Mouse (Mus musculus) liver, embryonic 13.5 days (tissue): ENCODE measurements around the gene Cyp2j8. TPM values are rescaled to one million over a fixed set of nuclear protein-coding genes. Genes with fewer than 3 reads are reported as not detected.
A peak's percentile ranks its signal among the peaks of the same experiment; 100 is the strongest.
"Not testable (repeated sequence)": the region's sequence is repeated elsewhere in the genome, so short reads cannot be mapped to it uniquely, and the experiment has no call there.

Experiments used
- ATAC-seq: fragments of 200-750 bp; cut with Nextera tagmentation; 2 replicates; pipeline ENCODE4 v1.8.0; 2017; ENCODE audit warnings: low read depth, mild to moderate bottlenecking, moderate number of reproducible peaks, moderate library complexity
- DNase-seq: peaks from one replicate; pipeline ENCODE4 v3.0.0; 2022
- H3K27ac ChIP-seq: fragments of 300-500 bp; sonication (generic); 2 replicates; pipeline ENCODE4 v1.5.1; 2015; ENCODE audit warnings: moderate library complexity, mild to moderate bottlenecking, inconsistent platforms
- H3K27me3 ChIP-seq: fragments of 300-500 bp; sonication (generic); 2 replicates; pipeline ENCODE4 v1.6.1; 2015; ENCODE audit warnings: mild to moderate bottlenecking, inconsistent platforms
- H3K36me3 ChIP-seq: fragments of 300-500 bp; sonication (generic); 2 replicates; pipeline ENCODE4 v1.6.1; 2015; ENCODE audit warnings: mild to moderate bottlenecking, inconsistent platforms
- H3K4me1 ChIP-seq: fragments of 300-500 bp; sonication (generic); replicated peaks from 2 replicates; pipeline ENCODE4 v1.6.1; 2015; ENCODE audit warnings: inconsistent platforms
- H3K4me2 ChIP-seq: fragments of 300-500 bp; sonication (generic); 2 replicates; pipeline ENCODE4 v1.6.1; 2015; ENCODE audit warnings: inconsistent platforms, mild to moderate bottlenecking, moderate library complexity
- H3K4me3 ChIP-seq: fragments of 300-500 bp; sonication (generic); replicated peaks from 2 replicates; pipeline ENCODE4 v1.5.1; 2015; ENCODE audit warnings: mild to moderate bottlenecking, inconsistent platforms
- H3K9ac ChIP-seq: fragments of 300-500 bp; sonication (generic); 2 replicates; pipeline ENCODE4 v1.6.1; 2015; ENCODE audit warnings: mild to moderate bottlenecking, inconsistent platforms
- H3K9me3 ChIP-seq: fragments of 300-500 bp; sonication (generic); replicated peaks from 2 replicates; pipeline ENCODE4 v1.6.1; 2016; ENCODE audit warnings: inconsistent platforms
- WGBS: fragments of 180-500 bp; shearing (Covaris S2); methylation state at CpG from one replicate; pipeline ENCODE4 v1.1.7; 2015; ENCODE audit not compliant: insufficient replicate concordance; 5-methylcytosine and 5-hydroxymethylcytosine counted together
- polyA plus RNA-seq: library from polyadenylated mRNA; unstranded; fragments of >200 nt; fragmentation: Nextera tagmentation; extraction: Ambion mirVana; gene quantifications from 2 replicates; pipeline ENCODE4 v1.2.1, GENCODE M21; 2015

The Cyp2j8 gene
- polyA plus RNA-seq, result not detected in 2 replicates

- no peak for ATAC-seq
- Histone ChIP-seq H3K4me1 (no peaks in the 10 kb centered on the region), H3K27ac (no peak within 1 kb of the TSS), H3K4me2 (no peak within 1 kb of the TSS), H3K27me3 (no peaks in the 10 kb centered on the region), H3K9me3 (no peaks in the 10 kb centered on the region), H3K9ac (no peak within 1 kb of the TSS), H3K36me3 (no peaks in the 10 kb centered on the region), H3K4me3 (no peak within 1 kb of the TSS)
- DNase-seq, result no peak
- WGBS, result 46% methylated on average over 1 of the region's 1 CpGs
Measured at GRCm38 (mm10) chr4:96507286-96507685, at the start of gene Cyp2j8. Gene Cyp2j8, minus strand, starts transcription at chr4:96507386.

- H3K27me3 ChIP-seq, result no peaks in the 10 kb centered on the region
- no peaks in the 10 kb centered on the region for H3K36me3 ChIP-seq
- no peaks in the 10 kb centered on the region for H3K9me3 ChIP-seq
- peak within 1 kb of the TSS; percentile 52 for H3K4me3 ChIP-seq
- peak within 1 kb of the TSS; percentile 51 for H3K4me2 ChIP-seq
- no peaks in the 10 kb centered on the region for H3K4me1 ChIP-seq
- DNase-seq (no peak), ATAC-seq (peak; percentile 64)
- H3K27ac ChIP-seq, result no peak within 1 kb of the TSS
- 3% methylated on average over 16 of the region's 16 CpGs for WGBS
- 0 out of 2 replicates have a peak within 1 kb of the TSS, but pooled peaks have one; percentile 2 for H3K9ac ChIP-seq
Measured at GRCm38 (mm10) chr4:96553133-96553819, 46.1 kb upstream of the Cyp2j8 start, which contains the start of gene Cyp2j6. Gene Cyp2j6, minus strand, starts transcription at chr4:96553661.

- no peak for ATAC-seq
- H3K4me3 ChIP-seq, result no peak overlapping the region
- no peak overlapping the region for H3K4me2 ChIP-seq
- no peaks in the 10 kb centered on the region for H3K36me3 ChIP-seq
- no peaks in the 10 kb centered on the region for H3K9me3 ChIP-seq
- H3K27ac ChIP-seq, result no peak overlapping the region
- no peak overlapping the region for H3K9ac ChIP-seq
- DNase-seq, result no peak
- no peaks in the 10 kb centered on the region for H3K27me3 ChIP-seq
- 62% methylated on average over 3 of the region's 3 CpGs for WGBS
- no peaks in the 10 kb centered on the region for H3K4me1 ChIP-seq
Measured at GRCm38 (mm10) chr4:96551619-96552018, 44.4 kb upstream of the Cyp2j8 start.

- 48% methylated on average over 1 of the region's 1 CpGs for WGBS
Measured at GRCm38 (mm10) chr4:96545976-96546375, 38.8 kb upstream of the Cyp2j8 start.

GRCm38 (mm10) chr4:96525772-96526171 is 18.6 kb upstream of the Cyp2j8 start:
- Histone ChIP-seq H3K4me1 (no peaks in the 10 kb centered on the region), H3K36me3 (no peaks in the 10 kb centered on the region), H3K4me2 (no peak overlapping the region), H3K9me3 (no peaks in the 10 kb centered on the region), H3K27ac (no peak overlapping the region), H3K27me3 (no peaks in the 10 kb centered on the region), H3K4me3 (no peak overlapping the region), H3K9ac (no peak overlapping the region)
- ATAC-seq, result no peak
- no peak for DNase-seq
- WGBS, result 20% methylated on average over 1 of the region's 1 CpGs

More at GRCm38 (mm10) chr4:96545976-96546375, 38.8 kb upstream of the Cyp2j8 start:
- H3K4me2 ChIP-seq, result no peak overlapping the region
- no peak overlapping the region for H3K9ac ChIP-seq
- H3K9me3 ChIP-seq, result no peaks in the 10 kb centered on the region
- no peaks in the 10 kb centered on the region for H3K4me1 ChIP-seq
- no peaks in the 10 kb centered on the region for H3K36me3 ChIP-seq
- DNase-seq (no peak), ATAC-seq (no peak)
- H3K27ac ChIP-seq, result no peak overlapping the region
- no peaks in the 10 kb centered on the region for H3K27me3 ChIP-seq
- H3K4me3 ChIP-seq, result no peak overlapping the region

- Histone ChIP-seq H3K9me3 (no peaks in the 10 kb centered on the region), H3K27me3 (no peaks in the 10 kb centered on the region), H3K4me1 (no peaks in the 10 kb centered on the region), H3K9ac (no peak overlapping the region), H3K36me3 (no peaks in the 10 kb centered on the region), H3K4me3 (no peak overlapping the region), H3K27ac (no peak overlapping the region), H3K4me2 (no peak overlapping the region)
- 46% methylated on average over 2 of the region's 2 CpGs for WGBS
- ATAC-seq (no peak), DNase-seq (no peak)
Measured at GRCm38 (mm10) chr4:96522256-96522655, 15.1 kb upstream of the Cyp2j8 start.

- Histone ChIP-seq H3K36me3 (no peaks in the 10 kb centered on the region), H3K4me3 (no peak overlapping the region), H3K9me3 (no peaks in the 10 kb centered on the region), H3K27me3 (no peaks in the 10 kb centered on the region), H3K4me2 (no peak overlapping the region), H3K9ac (no peak overlapping the region), H3K27ac (no peak overlapping the region), H3K4me1 (no peaks in the 10 kb centered on the region)
- ATAC-seq (no peak), DNase-seq (no peak)
- WGBS, result 37% methylated on average over 3 of the region's 3 CpGs
Measured at GRCm38 (mm10) chr4:96510083-96510482, 2.9 kb upstream of the Cyp2j8 start.

- not testable (repeated sequence) for H3K9me3 ChIP-seq, H3K9ac ChIP-seq, H3K27ac ChIP-seq, H3K36me3 ChIP-seq, H3K4me2 ChIP-seq, H3K4me3 ChIP-seq, ATAC-seq, H3K27me3 ChIP-seq, H3K4me1 ChIP-seq, DNase-seq
- 65% methylated on average over 30 of the region's 30 CpGs for WGBS
Measured at GRCm38 (mm10) chr4:96463311-96464060, 43.7 kb downstream of the Cyp2j8 start.

Other genes with a start within 250 kb of the Cyp2j8 start
- gene Cyp2j11, start 158.7 kb downstream of the Cyp2j8 start, polyA plus RNA-seq, result not detected in 2 replicates
- 1.2 and 1.4 TPM in 2 replicates for gene Cyp2j6, start 46.3 kb upstream of the Cyp2j8 start, polyA plus RNA-seq
- gene Cyp2j9, start 84.2 kb upstream of the Cyp2j8 start, polyA plus RNA-seq, result 0.13 and 0.21 TPM in 2 replicates
- 0.09 and 0.18 TPM in 2 replicates for gene Cyp2j5, start 156.8 kb upstream of the Cyp2j8 start, polyA plus RNA-seq